Mouse (Mus musculus): Measurements from ENCODE around the gene Ovol2. TPM values are rescaled to one million over a fixed set of nuclear protein-coding genes. Genes with fewer than 3 reads are reported as not detected.

Ovol2 gene
- polyA plus RNA-seq, 1 experiment, result not detected

- Histone ChIP-seq H3K4me3 (ENCODE audit: insufficient read depth, poor library complexity, severe bottlenecking) (no peak overlapping the region), H3ac (ENCODE audit: control insufficient read depth, insufficient read length, low read depth) (no peak overlapping the region), H3K27me3 (ENCODE audit: control insufficient read depth, insufficient read depth, insufficient read length) (peaks cover 3% of the 10 kb centered on the region), H3K79me2 (ENCODE audit: control insufficient read depth, insufficient read depth) (no peaks in the 10 kb centered on the region), H3K36me3 (ENCODE audit: control insufficient read depth, insufficient read depth) (no peaks in the 10 kb centered on the region), H3K79me3 (ENCODE audit: low read depth) (no peaks in the 10 kb centered on the region)
- TF ChIP-seq CEBPB (IDR thresholded peaks at IDR 0.05; ENCODE audit: low read depth), result no peak
Observed at GRCm38 (mm10) chr2:144311372-144311771, 20.6 kb downstream of the Ovol2 start.

DNA sequence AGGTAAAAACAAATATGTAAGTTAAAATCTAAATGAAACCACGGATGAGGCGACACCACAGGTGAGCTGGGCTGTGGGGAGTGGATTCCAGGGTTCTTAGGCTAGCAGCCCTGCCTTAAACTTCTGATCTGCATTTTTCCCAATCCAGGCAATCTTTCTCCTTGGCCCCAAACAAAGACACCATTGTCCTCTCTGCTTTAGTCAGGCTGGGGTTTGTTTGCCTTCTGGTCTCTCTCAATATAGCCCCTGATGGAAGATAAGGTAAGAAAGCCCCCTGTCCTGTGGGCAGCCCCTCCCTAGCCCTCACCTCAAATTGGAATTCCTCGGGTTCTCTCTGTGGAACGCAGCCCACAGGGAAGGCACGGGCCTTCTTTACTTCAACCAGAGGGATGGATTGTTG, 21.7 kb downstream of the Ovol2 start:
- Histone ChIP-seq H3ac (ENCODE audit: control insufficient read depth, insufficient read length, low read depth) (no peak overlapping the region), H3K79me2 (ENCODE audit: control insufficient read depth, insufficient read depth) (no peaks in the 10 kb centered on the region), H3K27me3 (ENCODE audit: control insufficient read depth, insufficient read depth, insufficient read length) (no peaks in the 10 kb centered on the region), H3K4me3 (ENCODE audit: insufficient read depth, poor library complexity, severe bottlenecking) (no peak overlapping the region), H3K79me3 (ENCODE audit: low read depth) (no peaks in the 10 kb centered on the region), H3K36me3 (ENCODE audit: control insufficient read depth, insufficient read depth) (no peaks in the 10 kb centered on the region)
- TF ChIP-seq FOSL1 (IDR thresholded peaks at IDR 0.05; ENCODE audit: insufficient read depth, low read length, poor library complexity, severe bottlenecking), result no peak
- TF ChIP-seq CTCF (IDR thresholded peaks at IDR 0.05; ENCODE audit: control insufficient read depth, insufficient read depth, insufficient read length), result no peak
- no peak for TF ChIP-seq MAX (IDR thresholded peaks at IDR 0.05)
- no peak for TF ChIP-seq MYOG (IDR thresholded peaks at IDR 0.05; ENCODE audit: control insufficient read depth, extremely low read depth, insufficient read length)
- TF ChIP-seq CEBPB (IDR thresholded peaks at IDR 0.05; ENCODE audit: low read depth), result no peak
- no peak for TF ChIP-seq USF1 (IDR thresholded peaks at IDR 0.05; ENCODE audit: low read depth)
- TF ChIP-seq MYOD1 (IDR thresholded peaks at IDR 0.05; ENCODE audit: control insufficient read depth, insufficient read length, low read depth), result no peak

- H3ac ChIP-seq (ENCODE audit: control insufficient read depth, insufficient read length, low read depth), result no peak overlapping the region
- no peak overlapping the region for H3K4me3 ChIP-seq (ENCODE audit: insufficient read depth, poor library complexity, severe bottlenecking)
- TF ChIP-seq CTCF (IDR thresholded peaks at IDR 0.05; ENCODE audit: control insufficient read depth, insufficient read depth, insufficient read length), result no peak
- no peak for TF ChIP-seq MAX (IDR thresholded peaks at IDR 0.05)
- no peak for TF ChIP-seq CEBPB (IDR thresholded peaks at IDR 0.05; ENCODE audit: low read depth)
- TF ChIP-seq MYOD1 (IDR thresholded peaks at IDR 0.05; ENCODE audit: control insufficient read depth, insufficient read length, low read depth), result no peak
- TF ChIP-seq MYOG (IDR thresholded peaks at IDR 0.05; ENCODE audit: control insufficient read depth, extremely low read depth, insufficient read length), result no peak
- no peak for TF ChIP-seq USF1 (IDR thresholded peaks at IDR 0.05; ENCODE audit: low read depth)
- TF ChIP-seq FOSL1 (IDR thresholded peaks at IDR 0.05; ENCODE audit: insufficient read depth, low read length, poor library complexity, severe bottlenecking), result no peak
Observed at GRCm38 (mm10) chr2:144308561-144308960, 23.4 kb downstream of the Ovol2 start.

DNA sequence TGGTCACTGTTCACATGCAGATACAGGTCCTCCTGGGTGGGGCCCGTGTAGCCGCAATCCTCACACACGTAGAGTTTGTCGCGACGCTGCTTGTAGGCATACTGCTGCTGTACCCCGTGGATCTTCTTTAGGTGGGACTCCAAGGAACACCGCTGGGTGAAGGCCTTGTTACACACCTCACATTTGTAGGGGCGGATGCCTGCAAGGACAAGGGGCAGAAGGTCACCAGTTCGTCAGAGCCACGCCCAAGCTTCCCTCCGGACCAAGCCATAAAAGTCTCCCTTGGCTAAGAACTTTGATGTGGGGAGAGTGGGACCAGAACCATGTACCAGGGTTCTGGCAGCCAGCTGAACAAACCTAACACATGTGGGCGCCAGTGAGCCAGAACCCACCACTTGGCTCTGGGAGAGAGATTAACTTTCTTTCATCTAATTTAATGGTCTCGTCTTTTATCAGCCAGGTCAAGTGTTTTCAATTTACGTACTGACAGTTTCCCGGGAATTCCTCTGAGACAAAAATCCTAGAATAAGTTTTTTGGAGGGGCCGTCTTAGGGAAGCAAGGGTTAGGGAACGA, 26.1 kb downstream of the Ovol2 start:
- no peaks in the 10 kb centered on the region for H3K27me3 ChIP-seq (ENCODE audit: control insufficient read depth, insufficient read depth, insufficient read length)
- no peaks in the 10 kb centered on the region for H3K79me2 ChIP-seq (ENCODE audit: control insufficient read depth, insufficient read depth)
- no peaks in the 10 kb centered on the region for H3K36me3 ChIP-seq (ENCODE audit: control insufficient read depth, insufficient read depth)
- H3K4me3 ChIP-seq (ENCODE audit: insufficient read depth, poor library complexity, severe bottlenecking), result no peak overlapping the region
- TF ChIP-seq MYOG (IDR thresholded peaks at IDR 0.05; ENCODE audit: control insufficient read depth, extremely low read depth, insufficient read length), result no peak
- no peak for TF ChIP-seq FOSL1 (IDR thresholded peaks at IDR 0.05; ENCODE audit: insufficient read depth, low read length, poor library complexity, severe bottlenecking)
- TF ChIP-seq USF1 (IDR thresholded peaks at IDR 0.05; ENCODE audit: low read depth), result no peak
- no peak for TF ChIP-seq CTCF (IDR thresholded peaks at IDR 0.05; ENCODE audit: control insufficient read depth, insufficient read depth, insufficient read length)
- no peak for TF ChIP-seq CEBPB (IDR thresholded peaks at IDR 0.05; ENCODE audit: low read depth)
- no peak for TF ChIP-seq MYOD1 (IDR thresholded peaks at IDR 0.05; ENCODE audit: control insufficient read depth, insufficient read length, low read depth)
- no peak for TF ChIP-seq MAX (IDR thresholded peaks at IDR 0.05)
- H3ac ChIP-seq (ENCODE audit: control insufficient read depth, insufficient read length, low read depth), result no peak overlapping the region
- H3K79me3 ChIP-seq (ENCODE audit: low read depth), result no peaks in the 10 kb centered on the region

More at GRCm38 (mm10) chr2:144308561-144308960, 23.4 kb downstream of the Ovol2 start:
- Histone ChIP-seq H3K27me3 (ENCODE audit: control insufficient read depth, insufficient read depth, insufficient read length) (no peaks in the 10 kb centered on the region), H3K79me3 (ENCODE audit: low read depth) (no peaks in the 10 kb centered on the region), H3K36me3 (ENCODE audit: control insufficient read depth, insufficient read depth) (no peaks in the 10 kb centered on the region), H3K79me2 (ENCODE audit: control insufficient read depth, insufficient read depth) (no peaks in the 10 kb centered on the region)

GRCm38 (mm10) chr2:144301101-144301500, 30.8 kb downstream of the Ovol2 start:
- Histone ChIP-seq H3K79me3 (ENCODE audit: low read depth) (no peaks in the 10 kb centered on the region), H3ac (ENCODE audit: control insufficient read depth, insufficient read length, low read depth) (no peak overlapping the region), H3K36me3 (ENCODE audit: control insufficient read depth, insufficient read depth) (no peaks in the 10 kb centered on the region), H3K79me2 (ENCODE audit: control insufficient read depth, insufficient read depth) (no peaks in the 10 kb centered on the region), H3K27me3 (ENCODE audit: control insufficient read depth, insufficient read depth, insufficient read length) (peaks cover 4% of the 10 kb centered on the region), H3K4me3 (ENCODE audit: insufficient read depth, poor library complexity, severe bottlenecking) (no peak overlapping the region)
- no peak for TF ChIP-seq USF1 (IDR thresholded peaks at IDR 0.05; ENCODE audit: low read depth)
- TF ChIP-seq CTCF (IDR thresholded peaks at IDR 0.05; ENCODE audit: control insufficient read depth, insufficient read depth, insufficient read length), result no peak
- TF ChIP-seq MYOG (IDR thresholded peaks at IDR 0.05; ENCODE audit: control insufficient read depth, extremely low read depth, insufficient read length), result no peak
- TF ChIP-seq CEBPB (IDR thresholded peaks at IDR 0.05; ENCODE audit: low read depth), result no peak
- no peak for TF ChIP-seq FOSL1 (IDR thresholded peaks at IDR 0.05; ENCODE audit: insufficient read depth, low read length, poor library complexity, severe bottlenecking)
- TF ChIP-seq MYOD1 (IDR thresholded peaks at IDR 0.05; ENCODE audit: control insufficient read depth, insufficient read length, low read depth), result no peak
- no peak for TF ChIP-seq MAX (IDR thresholded peaks at IDR 0.05)
